Mouse (Mus musculus) olfactory bulb, adult 2 months (tissue): ENCODE data around the gene Uqcc3.

Experiments used
- CTCF ChIP-seq: fragments of 200-500 bp; IDR thresholded peaks from 2 replicates; pipeline ENCODE4 v1.5.1; 2012; ENCODE audit warnings: low read depth, mild to moderate bottlenecking, low read length, moderate library complexity; ENCODE audit not compliant: insufficient read depth
- POLR2A ChIP-seq: fragments of 200-500 bp; IDR thresholded peaks from 2 replicates; pipeline ENCODE4 v1.6.1; 2012; ENCODE audit warnings: mild to moderate bottlenecking, low read depth, low read length, moderate library complexity; ENCODE audit not compliant: insufficient read depth

- TF ChIP-seq CTCF (no peak), POLR2A (no peak)
These were observed 39.7 kb downstream of the Uqcc3 start for GRCm38 (mm10) chr19:8841012-8841411.
